ENCODE assay signal across 25 mouse cellular contexts in genomic region chr7:129068137-129068536, GRCm38 (mm10).
DNase-seq lines count a peak whose midpoint lies in the region; ATAC-seq and TF ChIP-seq lines count a peak whose summit lies in the region.
"Had no signal": no experiment of that assay in that cellular context is flagged by ENCODE, and none has a peak within 500 bp of the region (broad histone marks: within the 10 kb centered on the region; RNA-seq: fewer than 3 reads in every experiment).

No protein-coding gene starts in this region.

- H3K4me3 ChIP-seq in heart, adult 2 months, result no peak overlapping the region
- no peak overlapping the region for H3K4me3 ChIP-seq in lung, embryonic 16.5 days (ENCODE audit: low read length)
- H3K4me3 ChIP-seq in lung, adult 2 months (replicated peaks; ENCODE audit: extremely low read depth, low read depth, low read length), result no peak overlapping the region
- H3K4me3 ChIP-seq: embryonic facial prominence, embryonic 12.5 days; embryonic facial prominence, embryonic 15.5 days; gastrocnemius, adult 2 months; heart, embryonic 10.5 days; heart, embryonic 13.5 days had no signal

- ATAC-seq in lung, embryonic 16.5 days (ENCODE audit: low read depth), result peak; percentile 79
- ATAC-seq: activated CD4-positive, CD25-positive, alpha-beta regulatory T cell, adult 4 months; forebrain, embryonic 14.5 days; forebrain, postnatal 0 days; hindbrain, postnatal 0 days had no signal

- no peak for TF ChIP-seq EP300 in heart, adult 2 months (IDR thresholded peaks at IDR 0.05; ENCODE audit: insufficient read depth, low read depth, low read length)

- H3K4me1 ChIP-seq in heart, adult 2 months (ENCODE audit: control insufficient read depth, insufficient read depth, low read length), result no peaks in the 10 kb centered on the region
- no peaks in the 10 kb centered on the region for H3K4me1 ChIP-seq in lung, embryonic 16.5 days (replicated peaks; ENCODE audit: control insufficient read depth, insufficient read depth, low read length)
- H3K4me1 ChIP-seq in lung, adult 2 months (ENCODE audit: control insufficient read depth, insufficient read depth, low read length), result no peaks in the 10 kb centered on the region
- H3K4me1 ChIP-seq: embryonic facial prominence, embryonic 12.5 days; embryonic facial prominence, embryonic 15.5 days; heart, embryonic 10.5 days; heart, embryonic 13.5 days had no signal

- no peak for TF ChIP-seq POLR2A in heart, adult 2 months (IDR thresholded peaks at IDR 0.05; ENCODE audit: insufficient read depth, low read depth, low read length)
- TF ChIP-seq POLR2A in lung, adult 2 months (IDR thresholded peaks at IDR 0.05; ENCODE audit: borderline replicate concordance, extremely low read depth, low read depth, low read length), result no peak

- intact Hi-C loops in heart, adult 2 months (cut with DNase I), result no loop called here

- 50% methylated on average over 4 of the region's 4 CpGs for WGBS in heart, adult 2 months
- WGBS in lung, embryonic 16.5 days, result 56% methylated on average over 4 of the region's 4 CpGs
- WGBS in lung, adult 2 months, result 72% methylated on average over 4 of the region's 4 CpGs

- no peaks in the 10 kb centered on the region for H3K36me3 ChIP-seq in heart, adult 2 months (ENCODE audit: control insufficient read depth, insufficient read depth, low read length)
- no peaks in the 10 kb centered on the region for H3K36me3 ChIP-seq in lung, embryonic 16.5 days (ENCODE audit: control insufficient read depth, insufficient read depth, low read length)
- H3K36me3 ChIP-seq: embryonic facial prominence, embryonic 12.5 days; embryonic facial prominence, embryonic 15.5 days; heart, embryonic 10.5 days; heart, embryonic 13.5 days had no signal

- no peak for TF ChIP-seq CTCF in heart, adult 2 months (IDR thresholded peaks at IDR 0.05)
- no peak for TF ChIP-seq CTCF in lung, adult 2 months (IDR thresholded peaks at IDR 0.05; ENCODE audit: insufficient read depth, low read length)

- no peak overlapping the region for H3K9ac ChIP-seq in heart, adult 2 months (ENCODE audit: low read depth, low read length)
- no peak overlapping the region for H3K9ac ChIP-seq in lung, embryonic 16.5 days (ENCODE audit: low read length)
- H3K9ac ChIP-seq: embryonic facial prominence, embryonic 12.5 days; embryonic facial prominence, embryonic 15.5 days; forebrain, postnatal 0 days; heart, embryonic 13.5 days; hindbrain, embryonic 14.5 days had no signal

- H3K27me3 ChIP-seq in heart, adult 2 months (ENCODE audit: control insufficient read depth, insufficient read depth, low read length), result no peaks in the 10 kb centered on the region
- H3K27me3 ChIP-seq in lung, embryonic 16.5 days (ENCODE audit: control insufficient read depth, insufficient read depth, low read depth, low read length), result no peaks in the 10 kb centered on the region
- H3K27me3 ChIP-seq: embryonic facial prominence, embryonic 12.5 days; embryonic facial prominence, embryonic 15.5 days; heart, embryonic 13.5 days had no signal

- no peak overlapping the region for H3K27ac ChIP-seq in heart, adult 2 months
- H3K27ac ChIP-seq in lung, embryonic 16.5 days (ENCODE audit: low read length), result no peak overlapping the region
- H3K27ac ChIP-seq: embryonic facial prominence, embryonic 12.5 days; embryonic facial prominence, embryonic 15.5 days; gastrocnemius, adult 2 months; heart, embryonic 10.5 days; heart, embryonic 13.5 days; hindbrain, embryonic 14.5 days; hindbrain, postnatal 0 days had no signal

- H3K4me2 ChIP-seq in lung, embryonic 16.5 days (ENCODE audit: low read depth, low read length), result no peak overlapping the region
- H3K4me2 ChIP-seq: embryonic facial prominence, embryonic 12.5 days; embryonic facial prominence, embryonic 15.5 days; heart, embryonic 13.5 days; hindbrain, embryonic 14.5 days had no signal

- no peaks in the 10 kb centered on the region for H3K79me2 ChIP-seq in heart, adult 2 months (replicated peaks; ENCODE audit: control insufficient read depth, insufficient read depth, low read length)

- H3K9me3 ChIP-seq in lung, embryonic 16.5 days (ENCODE audit: control insufficient read depth, low read length), result no peaks in the 10 kb centered on the region
- H3K9me3 ChIP-seq: embryonic facial prominence, embryonic 12.5 days; embryonic facial prominence, embryonic 15.5 days; heart, embryonic 10.5 days; heart, embryonic 13.5 days had no signal

- peak; percentile 40 for DNase-seq in heart, adult 11 months
- DNase-seq in heart, adult 2 months, result no peak
- DNase-seq in lung, adult 2 months, result no peak
- peak; percentile 44 for DNase-seq in lung, postnatal 36 days
- DNase-seq in thymus, postnatal 0 days (ENCODE audit: low spot score), result no peak
- DNase-seq: adrenal gland, postnatal 14 days; cerebellum, adult 11 months; cerebellum, adult 2 months; cerebellum, adult 9-11 months; cerebellum, postnatal 25 days; forebrain, postnatal 0 days; gastrocnemius, adult 2 months; gastrocnemius, postnatal 14 days; heart, adult 18-20 months; heart, postnatal 14 days; heart, postnatal 4 days had no signal

Comparison
In these comparisons a context has a peak if more than half of its experiments do, and no peak if none do; other contexts are left out.
1. DNase-seq: peak in heart, adult 11 months (single experiment) and lung, postnatal 36 days (single experiment); none in heart, adult 2 months (0 of 2), lung, adult 2 months (single experiment) and thymus, postnatal 0 days (single experiment).